Mouse (Mus musculus) brain, adult 2 months (tissue): ENCODE data around the gene Tpk1.
A peak's percentile ranks its signal among the peaks of the same experiment; 100 is the strongest.
"Not testable (repeated sequence)": the region's sequence is repeated elsewhere in the genome, so short reads cannot be mapped to it uniquely, and the experiment has no call there.

Experiments
- DNase-seq: peaks from one replicate; pipeline ENCODE4 v3.0.0; 2011; ENCODE audit warnings: low read depth, low spot score

Tpk1 gene

GRCm38 (mm10) chr6:43528996-43529395 is 137.1 kb downstream of the Tpk1 start:
- no peak for DNase-seq

GRCm38 (mm10) chr6:43525028-43525427 is 141.1 kb downstream of the Tpk1 start:
- no peak for DNase-seq

- no peak for DNase-seq
Measured at GRCm38 (mm10) chr6:43522046-43522445, 144.0 kb downstream of the Tpk1 start.

GRCm38 (mm10) chr6:43520218-43520617 is 145.9 kb downstream of the Tpk1 start:
- no peak for DNase-seq

- no peak for DNase-seq
Measured at GRCm38 (mm10) chr6:43518378-43518777, 147.7 kb downstream of the Tpk1 start.

- DNase-seq, result peak; percentile 24
Measured at GRCm38 (mm10) chr6:43517316-43517655, 148.8 kb downstream of the Tpk1 start.

GRCm38 (mm10) chr6:43516593-43517315 is 149.3 kb downstream of the Tpk1 start:
- DNase-seq, result no peak

- DNase-seq, result not testable (repeated sequence)
Measured at GRCm38 (mm10) chr6:43506686-43507385, 159.2 kb downstream of the Tpk1 start.

GRCm38 (mm10) chr6:43504609-43505230 is 161.4 kb downstream of the Tpk1 start:
- no peak for DNase-seq

- peak; percentile 29 for DNase-seq
Measured at GRCm38 (mm10) chr6:43492367-43492766, 173.7 kb downstream of the Tpk1 start.

GRCm38 (mm10) chr6:43486691-43487090 is 179.4 kb downstream of the Tpk1 start:
- no peak for DNase-seq

- DNase-seq, result peak; percentile 10
Measured at GRCm38 (mm10) chr6:43480687-43481086, 185.4 kb downstream of the Tpk1 start.

GRCm38 (mm10) chr6:43478810-43479209 is 187.3 kb downstream of the Tpk1 start:
- DNase-seq, result peak; percentile 42

GRCm38 (mm10) chr6:43476406-43476805 is 189.7 kb downstream of the Tpk1 start:
- no peak for DNase-seq

- DNase-seq, result no peak
Measured at GRCm38 (mm10) chr6:43475921-43476320, 190.2 kb downstream of the Tpk1 start.

GRCm38 (mm10) chr6:43471556-43471955 is 194.5 kb downstream of the Tpk1 start:
- DNase-seq, result no peak

- DNase-seq, result no peak
Measured at GRCm38 (mm10) chr6:43468821-43469594, 197.1 kb downstream of the Tpk1 start.

GRCm38 (mm10) chr6:43462849-43463369 is 203.2 kb downstream of the Tpk1 start:
- DNase-seq, result no peak

- peak; percentile 22 for DNase-seq
Measured at GRCm38 (mm10) chr6:43462189-43462848, 203.8 kb downstream of the Tpk1 start.

- DNase-seq, result no peak
Measured at GRCm38 (mm10) chr6:43459082-43459481, 207.0 kb downstream of the Tpk1 start.

- no peak for DNase-seq
Measured at GRCm38 (mm10) chr6:43457989-43458388, 208.1 kb downstream of the Tpk1 start.
